Mouse (Mus musculus): ENCODE measurements around the gene Dph7. TPM values are rescaled to one million over a fixed set of nuclear protein-coding genes. Genes with fewer than 3 reads are reported as not detected.
"Not testable (repeated sequence)": the region's sequence is repeated elsewhere in the genome, so short reads cannot be mapped to it uniquely, and the experiment has no call there.

The Dph7 gene
- total and polyA plus RNA-seq, 3 experiments, result 6.2 to 16.7 (median 9.7) TPM

DNA sequence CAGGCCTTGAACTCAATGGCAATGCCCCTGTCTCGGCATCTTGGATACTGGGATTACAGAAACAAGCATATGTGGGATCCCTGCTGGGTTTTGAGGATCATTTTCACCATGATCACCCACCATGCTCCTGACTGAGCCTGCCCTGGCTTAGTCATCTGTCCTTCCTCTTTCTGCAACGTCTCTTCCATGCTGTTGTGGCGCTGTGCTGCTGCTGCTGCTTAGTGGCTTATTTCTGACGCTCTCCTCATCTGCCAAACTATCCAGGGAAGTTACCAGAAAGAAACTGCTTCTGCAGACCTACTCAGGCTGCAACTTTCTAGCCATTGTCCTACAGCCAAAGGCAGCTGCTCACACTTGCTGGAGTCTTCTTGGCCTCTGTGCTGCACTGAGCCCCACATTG is 8.2 kb downstream of the Dph7 start:
- DNase-seq, result no peak

DNA sequence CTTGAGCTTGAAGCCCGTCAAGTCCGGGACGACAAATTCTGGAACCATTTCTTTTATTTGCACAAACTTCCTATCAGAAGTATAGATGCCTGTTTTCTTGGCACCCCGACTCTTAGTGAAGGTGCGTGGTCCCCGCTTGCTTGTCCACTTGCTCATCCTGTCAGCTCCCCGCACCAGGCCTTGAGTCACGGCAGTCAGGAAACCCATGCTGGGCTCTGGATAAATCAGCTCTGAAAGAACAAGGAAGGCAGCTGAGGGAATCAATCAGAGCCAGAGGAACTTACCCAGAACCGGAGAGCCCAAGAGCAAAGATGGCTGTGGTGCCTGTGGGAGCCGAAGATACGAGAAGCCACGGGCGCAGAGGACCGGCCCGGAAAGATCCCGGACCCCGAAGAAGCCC is 12.3 kb downstream of the Dph7 start:
- not testable (repeated sequence) for DNase-seq

GRCm38 (mm10) chr2:24974906-24975703 is 12.9 kb downstream of the Dph7 start, which contains the start of gene Mrpl41:
Mrpl41 (minus strand) TSS chr2:24975098.
- DNase-seq, result peak; percentile 99

DNA sequence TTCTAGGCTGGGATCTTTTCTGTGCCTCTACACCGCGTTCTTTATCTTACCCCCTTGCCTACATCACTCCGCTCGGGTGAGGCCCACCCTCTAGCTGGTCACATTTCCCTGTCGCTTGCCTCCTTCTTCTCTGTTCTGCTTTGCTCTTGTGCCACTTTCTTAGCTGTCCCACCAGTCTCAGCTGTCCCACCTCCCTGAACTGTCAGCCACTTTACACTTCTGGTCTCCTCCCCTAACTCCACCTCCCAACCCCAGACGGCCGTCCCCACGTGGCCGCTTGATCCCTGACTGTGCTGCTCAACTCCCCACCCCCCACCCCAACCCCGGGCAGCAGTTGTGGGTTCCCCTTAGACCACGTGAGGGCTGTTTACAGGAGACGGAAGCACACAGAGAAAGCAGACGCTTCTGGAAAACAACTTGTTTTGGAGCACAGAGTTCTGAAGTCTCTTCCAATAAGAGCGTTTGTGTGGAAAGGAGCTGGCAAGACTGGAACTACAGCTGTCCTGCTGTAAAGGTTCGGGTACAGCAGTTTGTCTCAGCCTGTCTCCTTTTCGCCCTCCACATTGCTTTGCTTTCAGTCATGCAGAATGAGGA is 13.6 kb downstream of the Dph7 start, which contains the start of gene Pnpla7:
Pnpla7 (plus strand) TSS at position 330 of the 594 bp plus-strand sequence.
- DNase-seq, result peak; percentile 91

DNA sequence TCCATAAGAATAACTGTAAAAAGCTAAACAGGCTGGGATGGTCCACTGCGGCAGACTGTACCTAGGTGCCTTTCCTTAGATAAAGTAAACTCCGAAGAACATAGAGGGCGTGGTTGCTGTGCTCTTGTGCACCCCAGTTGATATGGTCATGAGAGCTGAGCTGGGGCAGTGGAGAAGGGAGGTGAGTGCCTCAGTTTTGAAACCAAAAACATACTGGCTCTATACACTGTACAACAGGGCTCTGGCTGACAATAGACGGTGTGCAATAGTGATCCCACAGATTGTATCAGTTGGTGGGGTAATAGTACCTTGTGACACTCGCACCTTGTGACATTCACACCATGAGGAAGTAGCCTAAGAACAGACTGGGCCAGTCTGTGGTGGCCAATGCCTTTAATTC is 14.8 kb downstream of the Dph7 start:
- DNase-seq, result no peak

GRCm38 (mm10) chr2:24987762-24988161 is 25.6 kb downstream of the Dph7 start:
- DNase-seq, result no peak

DNA sequence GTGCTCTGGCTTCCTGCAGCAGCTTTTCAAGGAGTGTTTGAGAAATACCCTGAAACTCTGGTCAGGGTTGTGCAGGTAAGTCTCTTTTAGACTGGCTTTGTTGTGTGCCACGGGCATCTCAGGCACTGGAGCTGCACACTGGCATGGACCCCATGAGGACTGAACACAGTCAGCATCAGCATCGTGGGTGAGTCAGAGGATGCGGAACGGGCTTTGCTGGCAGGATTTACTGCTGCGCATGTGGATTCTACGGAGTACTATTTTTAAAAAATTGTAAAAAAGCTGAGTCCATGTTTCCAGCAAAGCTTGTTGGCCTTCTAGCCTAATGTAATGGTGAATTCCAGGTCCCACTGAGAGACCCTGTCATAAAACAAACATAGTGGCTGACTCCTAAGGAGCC is 33.1 kb downstream of the Dph7 start:
- peak; percentile 77 for DNase-seq

- DNase-seq, result peak; percentile 93
These were observed 34.3 kb downstream of the Dph7 start for GRCm38 (mm10) chr2:24996471-24996870.

- DNase-seq, result peak; percentile 65
These were observed 38.5 kb downstream of the Dph7 start for GRCm38 (mm10) chr2:25000544-25001235.

DNA sequence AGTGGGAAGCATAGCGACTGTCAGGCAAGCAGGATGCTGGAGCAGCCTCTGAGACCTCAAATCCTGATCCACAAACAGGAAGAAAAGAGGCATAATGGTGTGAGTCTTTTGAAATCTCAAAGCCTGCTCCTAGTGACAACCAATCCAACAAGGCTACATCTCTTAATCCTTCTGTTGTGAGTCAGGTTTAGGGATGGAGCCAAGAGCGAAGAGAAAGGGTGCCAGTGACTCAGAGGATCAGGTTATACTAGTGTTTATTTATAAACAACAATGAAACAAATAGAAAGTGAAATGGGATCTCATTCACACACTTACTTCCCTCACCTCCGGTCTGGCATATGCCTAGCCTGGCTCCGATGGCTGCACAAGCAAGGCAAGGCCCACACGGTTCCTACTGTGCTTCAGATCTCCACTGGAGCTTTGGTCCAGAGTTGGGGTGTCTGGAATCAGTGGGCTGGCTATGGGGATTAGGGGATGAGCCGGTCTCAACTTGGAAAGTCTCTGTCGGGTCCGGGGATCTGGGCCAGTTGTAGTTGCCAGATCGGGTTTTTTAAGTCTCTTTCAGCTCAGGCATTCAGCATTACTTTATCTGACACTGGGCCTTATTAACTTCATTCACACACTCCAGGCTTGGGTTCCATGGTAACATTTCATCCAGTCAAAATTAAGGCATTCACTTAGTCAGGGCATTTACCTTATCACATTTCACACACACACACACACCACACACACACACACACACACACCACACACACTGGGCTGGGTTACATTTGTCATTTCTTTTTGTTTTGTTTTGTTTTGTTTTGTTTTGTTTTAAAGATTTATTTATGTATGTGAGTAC is 42.0 kb downstream of the Dph7 start:
- no peak for DNase-seq

DNA sequence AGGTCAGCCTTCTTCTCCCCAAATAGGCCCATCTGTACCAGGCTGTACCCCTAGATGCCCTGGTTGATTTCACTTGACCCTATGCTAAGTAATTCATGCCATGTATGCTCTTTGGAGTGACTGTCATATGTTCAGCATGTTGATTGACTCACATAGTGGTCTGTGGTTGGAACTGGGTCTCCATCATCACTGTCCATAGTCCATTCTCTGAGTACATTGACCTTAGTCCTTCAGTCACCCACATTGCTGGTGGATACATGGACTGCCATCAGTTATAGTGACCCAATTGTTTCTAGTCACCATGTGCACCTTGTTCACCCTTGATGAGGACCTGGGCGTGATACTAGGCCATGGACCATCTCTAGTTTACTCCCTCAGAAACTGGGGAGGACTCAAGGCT is 44.6 kb downstream of the Dph7 start:
- DNase-seq, result no peak

DNA sequence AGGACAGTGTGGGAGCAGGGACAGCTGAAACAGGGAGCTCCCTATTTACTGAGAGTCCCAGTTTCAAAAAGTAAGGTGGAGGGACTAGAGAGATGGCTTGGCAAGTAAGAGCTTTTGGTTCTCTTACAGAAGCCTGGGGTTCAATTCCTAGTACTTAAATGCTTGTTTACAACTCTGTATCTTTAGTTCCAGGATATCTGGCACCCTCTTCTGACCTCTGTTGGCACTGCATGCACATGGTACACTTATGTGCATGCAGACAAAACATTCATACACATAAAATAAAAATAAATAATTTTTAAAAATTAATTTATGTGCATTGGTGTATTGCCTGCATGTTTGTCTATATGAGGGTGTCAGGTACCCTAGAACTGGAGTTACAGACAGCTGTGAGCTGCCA is 46.0 kb downstream of the Dph7 start:
- DNase-seq, result no peak

Small RNAs within 50 kb of the gene (microRNA-seq; reads per million reads assigned to microRNA genes)
- gene Gm22875, result 0 reads per million in 2 experiments

Other genes starting within 250 kb of the Dph7 start
- 1 to 10 TPM; 2.0 to 2.5 TPM for gene Cacna1b, start 199.2 kb upstream of the Dph7 start, total RNA-seq (2021)
- 8.1 and 10.4 TPM in 2 replicates for gene Cacna1b, start 199.2 kb upstream of the Dph7 start, polyA plus RNA-seq (2012; rRNA removed)
- 10 to 100 TPM; 43.4 to 59.6 TPM for gene Ehmt1, start 42.8 kb upstream of the Dph7 start, total RNA-seq (2021)
- gene Ehmt1, start 42.8 kb upstream of the Dph7 start, polyA plus RNA-seq (2012; rRNA removed), result 30.0 and 33.5 TPM in 2 replicates
- 10 to 100 TPM; 12.8 to 15.9 TPM for gene Arrdc1, start 27.1 kb upstream of the Dph7 start, total RNA-seq (2021)
- 49.2 and 50.6 TPM in 2 replicates for gene Arrdc1, start 27.1 kb upstream of the Dph7 start, polyA plus RNA-seq (2012; rRNA removed)
- 10 to 100 TPM; 21.8 to 30.2 TPM for gene Zmynd19, start 12.6 kb upstream of the Dph7 start, total RNA-seq (2021)
- gene Zmynd19, start 12.6 kb upstream of the Dph7 start, polyA plus RNA-seq (2012; rRNA removed), result 3.1 and 3.9 TPM in 2 replicates
- gene Mrpl41, start 12.7 kb downstream of the Dph7 start, total RNA-seq (2021), result 100 to 1,000 TPM; 108 to 118 TPM
- gene Mrpl41, start 12.7 kb downstream of the Dph7 start, polyA plus RNA-seq (2012; rRNA removed), result 34.9 and 39.4 TPM in 2 replicates
- 10 to 100 TPM; 44.5 to 53.1 TPM for gene Pnpla7, start 13.6 kb downstream of the Dph7 start, total RNA-seq (2021)
- 25.4 and 27.2 TPM in 2 replicates for gene Pnpla7, start 13.6 kb downstream of the Dph7 start, polyA plus RNA-seq (2012; rRNA removed)
- 10 to 100 TPM; 32.8 to 52.9 TPM for gene Nsmf, start 92.0 kb downstream of the Dph7 start, total RNA-seq (2021)
- 99.9 and 113 TPM in 2 replicates for gene Nsmf, start 92.0 kb downstream of the Dph7 start, polyA plus RNA-seq (2012; rRNA removed)
- under 1 TPM in 1 of 2 experiments, not detected in 1; 0.40 TPM for gene Entpd8, start 117.9 kb downstream of the Dph7 start, total RNA-seq (2021)
- gene Entpd8, start 117.9 kb downstream of the Dph7 start, polyA plus RNA-seq (2012; rRNA removed), result 0.08 and 0.11 TPM in 2 replicates
- gene Noxa1, start 132.7 kb downstream of the Dph7 start, total RNA-seq (2021), result not detected
- gene Noxa1, start 132.7 kb downstream of the Dph7 start, polyA plus RNA-seq (2012; rRNA removed), result not detected in 2 replicates
- gene Nrarp, start 218.4 kb downstream of the Dph7 start, total RNA-seq (2021), result 1 to 10 TPM; 1.9 to 3.6 TPM
- gene Nrarp, start 218.4 kb downstream of the Dph7 start, polyA plus RNA-seq (2012; rRNA removed), result 12.0 and 19.0 TPM in 2 replicates
- gene Tor4a, start 234.5 kb downstream of the Dph7 start, total RNA-seq (2021), result 10 to 100 TPM; 21.9 to 24.2 TPM
- 51.3 and 60.0 TPM in 2 replicates for gene Tor4a, start 234.5 kb downstream of the Dph7 start, polyA plus RNA-seq (2012; rRNA removed)
- 10 to 100 TPM; 36.3 to 57.4 TPM for gene Nelfb, start 249.1 kb downstream of the Dph7 start, total RNA-seq (2021)
- gene Nelfb, start 249.1 kb downstream of the Dph7 start, polyA plus RNA-seq (2012; rRNA removed), result 37.5 and 38.2 TPM in 2 replicates